Mouse (Mus musculus) lung, adult 2 months (tissue): ENCODE data around the gene Uso1.

Source experiments
- CTCF ChIP-seq: fragments of 200-500 bp; IDR thresholded peaks from 2 replicates; pipeline ENCODE4 v1.5.1; 2011; ENCODE audit warnings: mild to moderate bottlenecking, low read length, control low read depth; ENCODE audit not compliant: insufficient read depth
- POLR2A ChIP-seq: fragments of 200-500 bp; IDR thresholded peaks from 2 replicates; pipeline ENCODE4 v1.6.1; 2011; ENCODE audit warnings: low read depth, mild to moderate bottlenecking, control low read depth, low read length, borderline replicate concordance; ENCODE audit errors: extremely low read depth

- TF ChIP-seq CTCF (no peak), POLR2A (no peak)
Observed at GRCm38 (mm10) chr5:92113484-92113883, 24.3 kb upstream of the Uso1 start.
